Mouse (Mus musculus) gastrocnemius, adult 2 months (tissue): ENCODE measurements at regions not wholly inside any gene's neighbourhood (a gene's known extent, or its start where the extent isn't known, plus 50 kb on each side); places are given as distances from the start of the nearest gene placed in this dataset.

Source experiments
- DNase-seq: peaks from one replicate; pipeline ENCODE4 v3.0.0; 2022
- H3K27ac ChIP-seq: fragments of 200-600 bp; 2 replicates; pipeline ENCODE4 v1.8.1; 2022; ENCODE audit warnings: mild to moderate bottlenecking
- H3K4me3 ChIP-seq: fragments of 200-600 bp; 2 replicates; pipeline ENCODE4 v1.8.1; 2022; ENCODE audit warnings: mild to moderate bottlenecking, moderate library complexity
- CTCF ChIP-seq: fragments of 200-600 bp; IDR thresholded peaks from 2 replicates; pipeline ENCODE4 v1.8.1; 2022; ENCODE audit warnings: antibody characterized with exemption, mild to moderate bottlenecking, moderate library complexity
- intact Hi-C: fragments of 180-260 bp; cut with DNase I; formaldehyde crosslinking; loops from one replicate; pipeline ENCODE4 v1.15.1; 2025

DNA sequence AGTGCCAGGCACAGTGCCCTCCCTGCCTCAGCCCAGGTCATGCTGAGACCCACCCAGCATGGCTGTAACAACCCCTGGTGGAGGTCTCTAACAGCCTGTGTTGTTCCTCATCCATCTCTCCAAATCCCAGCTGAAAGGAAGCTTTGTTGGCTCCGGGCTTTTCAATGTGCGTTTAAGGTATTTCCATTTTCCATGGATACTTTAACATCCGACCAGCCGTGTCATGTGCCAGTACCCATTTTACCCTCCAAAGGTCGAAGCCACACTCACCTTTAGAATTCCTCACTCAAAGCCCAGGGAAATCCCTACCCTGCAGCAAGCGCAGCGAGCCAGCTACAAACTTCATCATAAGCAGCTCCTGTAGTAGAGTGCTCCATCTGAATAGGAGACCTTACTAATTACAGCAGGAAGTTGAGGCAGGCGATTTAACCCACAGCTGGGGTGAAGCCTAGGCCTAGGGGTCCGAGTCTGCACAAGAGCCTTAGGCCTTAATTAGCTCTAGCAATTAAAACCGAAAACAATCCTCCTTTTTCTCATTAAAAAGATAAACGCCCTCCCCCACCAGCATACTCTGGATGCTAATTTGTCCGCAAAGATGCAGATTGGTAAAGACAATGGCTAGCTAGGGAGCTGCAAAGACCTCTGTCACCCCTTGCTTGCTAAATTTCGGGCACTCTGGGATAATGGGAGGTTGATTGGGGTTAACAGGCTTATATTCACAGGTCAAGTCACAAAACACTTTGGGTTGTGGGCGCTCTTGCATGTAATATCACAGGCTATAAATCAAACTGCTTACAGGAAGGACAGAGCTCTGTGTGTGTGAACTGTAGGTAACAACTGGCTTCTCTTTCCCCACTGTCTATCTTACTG lies 171.2 kb downstream of the Pmp22 start:
- intact Hi-C loops: no loop called here
- Histone ChIP-seq H3K27ac (no peak overlapping the region), H3K4me3 (no peak overlapping the region)
- TF ChIP-seq CTCF: no peak
- no peak for DNase-seq

GRCm38 (mm10) chr11:63325166-63325565 lies 196.4 kb downstream of the Pmp22 start:
- no peak for DNase-seq
- intact Hi-C loops: no loop called here
- Histone ChIP-seq H3K27ac (no peak overlapping the region), H3K4me3 (no peak overlapping the region)
- TF ChIP-seq CTCF: no peak

DNA sequence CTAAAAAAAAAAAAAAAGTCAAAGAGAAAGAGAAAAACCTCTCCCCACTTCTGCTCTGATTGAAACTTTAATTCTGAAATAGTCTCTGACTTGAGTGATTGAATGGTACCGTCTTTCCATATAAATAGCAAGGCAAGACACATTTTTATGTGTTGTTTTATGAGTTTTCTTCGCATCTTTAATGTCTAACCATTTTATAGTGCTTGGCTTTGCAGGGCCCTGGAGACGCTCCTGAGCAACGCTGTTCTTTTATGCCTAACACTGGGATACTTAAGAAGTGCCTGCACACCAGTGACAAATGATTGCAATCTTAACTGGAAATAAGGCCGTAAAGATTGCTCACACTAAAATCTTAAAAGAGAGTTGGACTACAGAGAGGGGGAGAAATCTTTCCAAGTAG lies 198.1 kb downstream of the Pmp22 start:
- DNase-seq: no peak

DNA sequence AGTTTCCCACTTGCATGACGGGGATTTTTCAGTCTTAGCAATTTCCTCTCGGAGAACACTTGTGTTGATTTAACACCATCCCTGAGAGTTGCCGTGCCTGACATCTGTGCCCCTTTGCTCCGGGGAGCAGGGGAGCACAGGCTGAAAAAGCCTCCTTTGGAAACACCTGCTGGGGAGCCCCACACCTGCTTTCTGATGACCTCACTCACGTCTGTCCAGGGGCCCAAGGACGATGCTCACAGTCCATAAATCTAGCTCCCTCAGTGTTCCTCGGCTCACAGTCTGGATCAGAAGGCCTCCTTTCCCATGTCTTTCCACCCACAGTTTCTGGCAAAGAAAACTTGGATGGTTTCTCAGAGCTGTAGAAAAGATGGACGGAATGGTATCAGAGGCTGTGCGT lies 208.7 kb downstream of the Pmp22 start:
- intact Hi-C loops: no loop called here

More for the DNA sequence above, 198.1 kb downstream of the Pmp22 start:
- Histone ChIP-seq H3K27ac (no peak overlapping the region), H3K4me3 (no peak overlapping the region)
- no peak for TF ChIP-seq CTCF
- intact Hi-C loops: no loop called here

DNA sequence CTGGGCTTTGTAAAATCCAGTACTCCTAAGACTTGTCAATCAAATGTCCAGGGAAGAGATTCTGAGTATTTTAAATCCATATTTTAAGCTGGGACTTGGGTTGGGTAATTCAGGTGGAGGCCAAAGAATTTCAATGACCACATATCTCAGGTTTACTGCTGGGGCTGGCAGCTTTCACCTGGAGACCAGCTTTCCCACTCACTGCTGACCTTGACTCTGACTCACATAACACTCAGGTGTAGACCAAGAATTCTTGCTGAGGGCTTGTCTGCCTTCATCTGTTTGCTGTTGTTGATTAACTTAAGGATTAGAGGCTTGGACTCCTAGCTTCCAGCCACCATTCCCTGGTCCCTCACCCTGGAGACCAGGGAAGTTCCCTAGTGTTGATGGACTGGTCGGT lies 209.5 kb downstream of the Pmp22 start:
- no peak for DNase-seq
- TF ChIP-seq CTCF: no peak
- intact Hi-C loops: no loop called here
- Histone ChIP-seq H3K4me3 (no peak overlapping the region), H3K27ac (no peak overlapping the region)

More for the DNA sequence above, 208.7 kb downstream of the Pmp22 start:
- no peak for TF ChIP-seq CTCF
- Histone ChIP-seq H3K4me3 (no peak overlapping the region), H3K27ac (no peak overlapping the region)
- no peak for DNase-seq

DNA sequence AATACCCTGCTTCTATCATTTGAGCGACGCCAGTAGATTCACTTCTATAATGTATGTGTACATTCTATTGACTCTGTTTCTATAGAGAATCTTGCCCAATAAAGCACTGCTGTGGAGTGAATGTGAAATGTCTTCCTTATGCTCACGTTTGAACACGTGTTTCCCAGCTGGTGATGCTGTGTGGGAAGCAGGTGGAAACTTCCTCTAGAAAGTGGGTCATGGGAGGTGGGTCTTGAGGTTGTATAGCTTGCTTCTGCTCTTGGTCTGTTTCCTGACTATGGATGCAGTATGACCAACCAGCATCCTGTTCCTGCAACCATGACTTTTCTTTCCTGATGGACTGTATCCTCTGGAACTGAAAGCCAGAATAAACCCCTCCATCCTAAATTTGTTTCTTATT lies 216.9 kb downstream of the Pmp22 start:
- Histone ChIP-seq H3K27ac (no peak overlapping the region), H3K4me3 (no peak overlapping the region)
- intact Hi-C loops: no loop called here
- no peak for DNase-seq
- no peak for TF ChIP-seq CTCF

DNA sequence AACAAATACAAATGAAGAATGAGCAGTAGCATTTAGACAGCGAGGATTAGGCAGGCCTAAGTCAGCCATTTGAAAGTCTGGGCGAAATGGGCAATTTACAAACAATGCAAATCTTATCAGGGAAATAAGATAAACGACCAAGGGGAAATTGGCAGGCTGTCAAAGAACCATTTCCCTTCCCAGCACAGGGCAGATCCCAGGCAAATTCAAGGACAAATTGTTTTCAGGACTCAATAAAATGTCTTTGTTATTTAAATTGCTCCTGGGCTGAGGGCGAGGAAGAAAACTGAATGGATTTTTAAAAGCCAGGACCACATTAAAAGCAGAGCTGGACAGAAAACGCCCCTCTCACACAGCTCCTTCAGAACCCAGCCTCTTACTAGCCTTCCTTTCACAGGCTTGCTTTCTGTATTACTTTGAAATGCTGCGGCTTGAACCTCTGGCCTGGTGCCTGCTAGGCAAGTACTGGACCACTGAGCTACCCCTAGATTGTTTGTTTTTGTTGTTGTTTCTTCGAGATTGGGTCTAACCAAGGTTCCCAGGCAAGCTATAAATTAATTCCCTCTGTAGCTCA lies 221.4 kb downstream of the Pmp22 start:
- DNase-seq: no peak
- TF ChIP-seq CTCF: no peak
- intact Hi-C loops: no loop called here

DNA sequence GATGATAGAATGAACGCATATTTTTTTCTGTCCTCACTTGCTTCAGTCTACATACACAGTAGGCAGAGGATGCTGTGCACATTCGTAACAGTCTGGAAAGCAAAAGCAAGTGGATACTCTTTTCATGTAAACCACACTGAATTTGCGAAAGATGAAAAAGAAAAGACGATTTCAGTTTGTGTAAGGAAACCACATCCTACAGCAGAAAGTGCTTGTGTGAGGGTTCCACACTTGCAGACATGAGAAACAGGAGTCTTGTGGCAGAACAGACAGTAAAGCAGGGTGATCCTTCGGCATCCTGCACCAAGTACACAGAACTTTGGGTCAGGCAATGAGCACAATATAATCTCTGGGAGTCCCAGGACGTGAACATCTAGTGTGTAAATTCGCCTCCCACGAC lies 223.2 kb downstream of the Pmp22 start:
- DNase-seq: no peak
- Histone ChIP-seq H3K27ac (no peak overlapping the region), H3K4me3 (no peak overlapping the region)
- intact Hi-C loops: no loop called here
- no peak for TF ChIP-seq CTCF

More for the DNA sequence above, 221.4 kb downstream of the Pmp22 start:
- peak overlapping the region; percentile 46; the same call in 1 of the 2 replicates for H3K27ac ChIP-seq
- H3K4me3 ChIP-seq: no peak overlapping the region

DNA sequence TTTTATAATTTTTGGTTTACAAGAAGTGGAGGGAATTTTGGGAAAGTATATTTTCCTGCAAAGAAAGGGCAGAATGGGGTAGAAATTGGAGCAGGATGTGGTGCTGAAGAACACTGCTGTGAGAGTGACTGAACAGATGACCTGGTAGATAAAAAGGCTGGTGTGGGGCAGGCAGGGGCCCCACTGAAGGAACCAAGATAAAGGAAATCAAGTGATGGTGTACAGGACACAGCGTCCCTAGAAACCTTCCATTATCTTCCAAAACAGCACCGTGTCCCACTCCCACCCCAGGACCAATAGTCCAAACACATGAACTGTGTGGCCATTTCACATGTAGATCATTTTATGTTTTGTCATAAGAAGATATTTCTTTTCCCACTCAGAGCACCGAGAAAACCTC lies 224.2 kb downstream of the Pmp22 start:
- TF ChIP-seq CTCF: no peak
- Histone ChIP-seq H3K4me3 (no peak overlapping the region), H3K27ac (no peak overlapping the region)
- intact Hi-C loops: no loop called here
- no peak for DNase-seq

GRCm38 (mm10) chr11:63353671-63354070 lies 224.9 kb downstream of the Pmp22 start:
- Histone ChIP-seq H3K27ac (no peak overlapping the region), H3K4me3 (no peak overlapping the region)
- DNase-seq: no peak
- TF ChIP-seq CTCF: no peak
- intact Hi-C loops: no loop called here

DNA sequence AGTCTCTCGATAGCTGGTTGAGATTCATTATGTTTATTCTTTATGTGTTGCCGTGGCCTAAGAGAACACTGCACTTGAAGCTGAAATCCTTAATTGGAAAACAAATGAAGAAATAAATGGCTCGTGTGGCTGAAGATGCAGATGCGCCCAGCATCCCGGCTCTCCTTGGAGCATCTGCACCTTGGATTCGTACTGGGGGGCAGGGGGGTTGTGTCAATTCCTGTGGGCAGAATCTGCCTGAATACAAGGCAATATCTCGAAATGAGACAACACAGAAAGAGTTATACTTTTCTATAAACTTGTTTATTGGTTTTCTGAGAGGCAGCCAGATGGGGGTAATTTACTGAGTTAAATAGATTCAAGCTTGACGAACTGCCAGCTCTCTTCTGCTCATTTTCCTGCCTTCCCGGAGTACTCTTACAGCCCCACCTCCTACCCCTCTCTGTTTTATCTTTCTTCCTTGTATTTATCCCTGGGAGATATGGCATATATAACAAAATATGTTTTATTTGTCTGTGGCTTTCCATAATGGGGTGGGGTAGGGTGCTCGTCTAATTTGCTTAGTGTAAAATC lies 229.1 kb downstream of the Pmp22 start:
- DNase-seq: no peak
- intact Hi-C loops: no loop called here

GRCm38 (mm10) chr11:63367756-63368265 lies 239.0 kb downstream of the Pmp22 start:
- Histone ChIP-seq H3K27ac (no peak overlapping the region), H3K4me3 (no peak overlapping the region)
- intact Hi-C loops: no loop called here
- TF ChIP-seq CTCF: no peak
- no peak for DNase-seq

More for the DNA sequence above, 229.1 kb downstream of the Pmp22 start:
- Histone ChIP-seq H3K27ac (no peak overlapping the region), H3K4me3 (no peak overlapping the region)
- no peak for TF ChIP-seq CTCF

DNA sequence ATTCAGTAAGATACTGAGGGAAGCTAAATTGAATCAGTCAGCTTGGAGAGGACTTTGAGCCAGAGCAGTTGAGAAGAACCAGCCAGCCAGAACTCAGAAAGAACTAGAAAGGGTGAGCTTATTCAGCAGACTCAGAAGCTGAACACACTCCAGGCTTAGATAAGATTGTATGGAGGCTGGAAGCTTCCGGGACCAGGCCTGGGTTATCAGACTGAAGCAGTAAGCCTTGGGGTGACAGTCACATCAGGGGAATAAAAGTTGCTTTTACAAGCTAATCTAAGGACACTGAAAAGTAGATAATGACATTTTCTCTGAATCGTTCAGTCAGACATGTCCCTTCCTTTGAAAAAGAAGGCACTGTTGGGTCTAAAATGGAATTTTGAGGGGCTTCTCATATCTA lies 240.7 kb downstream of the Pmp22 start:
- no peak for TF ChIP-seq CTCF
- DNase-seq: no peak
- intact Hi-C loops: no loop called here
- Histone ChIP-seq H3K4me3 (no peak overlapping the region), H3K27ac (no peak overlapping the region)
